Mouse (Mus musculus) NIH3T3 (cell line): ENCODE data around the gene Gm11096.
A peak's percentile ranks its signal among the peaks of the same experiment; 100 is the strongest.

Source experiments
- DNase-seq: peaks from one replicate; pipeline ENCODE4 v3.0.0-alpha.2; 2012; ENCODE audit warnings: low read depth

Gene Gm11096

DNA sequence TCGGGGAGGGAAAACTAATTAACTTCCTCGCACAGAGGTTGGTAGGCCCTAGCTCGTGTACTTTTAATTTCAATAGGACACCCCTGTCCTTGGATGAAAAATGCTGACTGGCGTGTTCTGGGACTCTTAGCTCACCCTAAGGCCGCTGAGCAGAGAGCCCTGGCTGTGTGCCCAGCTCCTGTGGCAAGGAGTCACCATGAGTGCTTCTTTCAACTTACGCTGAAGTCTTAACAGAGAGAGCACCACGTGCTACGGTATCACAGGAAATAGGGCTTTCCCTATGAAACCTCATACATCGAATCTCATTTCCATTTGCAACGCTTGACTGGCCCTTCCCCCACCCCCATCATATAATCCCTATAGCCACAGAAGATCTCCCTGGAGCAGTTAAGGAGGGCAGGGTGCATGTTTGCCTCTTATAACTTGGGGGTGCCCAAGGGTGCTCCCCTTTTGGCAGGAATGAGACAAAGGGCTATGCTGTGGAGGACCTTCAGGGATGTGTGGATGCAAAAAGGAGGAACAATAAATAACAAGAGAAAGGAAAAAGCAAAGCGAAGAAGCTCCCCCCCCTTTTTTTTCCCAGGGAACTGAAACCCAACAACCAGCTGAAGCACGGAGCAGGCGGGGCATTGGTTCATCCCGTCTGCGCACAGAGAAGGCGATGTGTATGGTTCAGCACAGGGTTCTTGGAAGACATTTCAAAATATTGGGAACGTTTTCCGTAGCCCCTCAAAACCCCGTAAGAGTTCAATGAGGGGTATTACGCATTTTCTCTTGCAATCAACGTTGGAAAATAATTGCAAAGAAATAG lies 39.0 kb downstream of the Gm11096 start:
- peak; percentile 9 for DNase-seq

DNA sequence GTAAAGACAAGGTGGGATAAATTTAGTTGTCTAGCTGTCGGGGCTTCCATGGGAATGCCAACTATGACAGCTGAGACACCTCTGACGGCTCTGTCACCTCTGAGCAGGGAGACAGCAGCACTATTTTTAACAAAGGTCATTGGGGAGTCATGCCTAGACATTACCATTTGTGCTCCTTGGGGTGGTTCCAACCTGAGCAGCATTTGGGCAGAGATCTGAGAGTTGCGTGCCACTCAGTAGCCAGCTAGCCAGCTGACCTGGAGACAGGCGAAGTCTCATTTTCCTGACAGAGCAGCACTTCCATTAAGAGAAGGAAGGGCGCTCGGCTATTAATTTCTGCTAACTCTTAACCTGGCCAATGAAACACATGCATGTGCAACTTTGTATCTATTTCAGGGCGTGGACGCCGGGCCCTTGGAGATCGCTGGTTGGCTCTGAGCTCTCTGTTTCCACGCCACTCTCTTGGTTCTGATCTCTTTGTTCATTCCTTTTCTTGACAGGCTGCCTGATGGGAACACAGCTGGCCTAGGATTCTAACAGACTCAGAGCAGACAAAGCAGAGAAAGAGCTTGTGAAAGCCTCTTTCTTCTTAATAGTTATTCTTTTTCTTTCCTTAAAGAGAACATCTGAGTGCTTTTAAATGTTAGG lies 40.4 kb downstream of the Gm11096 start:
- DNase-seq, result no peak

DNA sequence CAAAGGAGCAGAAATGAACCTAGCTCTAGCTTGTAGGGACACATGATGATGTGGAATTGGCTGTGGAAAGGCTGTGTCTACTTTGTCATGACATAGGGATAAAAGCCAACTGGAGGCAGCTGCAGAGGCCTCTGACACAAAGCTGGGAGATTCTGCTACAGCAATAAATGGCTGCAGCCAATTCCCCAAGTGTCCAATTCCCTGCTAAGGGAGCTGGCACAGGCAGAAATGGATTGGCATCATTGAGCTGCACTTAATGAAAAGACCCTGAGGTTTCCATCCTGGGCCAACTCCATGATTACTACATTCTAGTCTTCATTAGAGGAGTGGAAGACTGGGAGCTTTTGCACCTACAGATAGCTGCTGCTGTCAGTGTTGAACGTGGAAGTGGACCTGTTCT lies 44.8 kb downstream of the Gm11096 start:
- DNase-seq, result no peak
